Mouse (Mus musculus): Measurements from ENCODE around the gene Olfr910.

Olfr910 gene

DNA sequence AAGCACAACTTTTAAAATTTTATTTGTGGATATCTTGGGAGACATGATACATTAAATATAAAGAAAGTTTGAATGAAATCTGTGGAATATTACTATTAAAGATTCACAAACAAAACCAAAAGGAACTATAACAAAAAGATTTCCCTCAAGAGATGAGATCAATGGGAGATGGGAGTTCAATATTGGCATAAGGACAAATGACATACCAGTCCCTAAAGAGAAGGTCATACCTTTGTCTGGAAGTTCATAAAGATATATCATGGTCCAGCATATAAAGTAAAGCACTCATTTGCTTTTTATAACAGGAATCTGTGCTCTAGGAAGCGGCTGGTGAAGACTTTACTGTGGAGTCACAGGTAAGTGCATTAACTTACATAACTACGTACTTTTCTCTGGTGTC lies at the start of gene Olfr910:
TSS of gene Olfr910 (plus strand) at position 301 of the 400 bp plus-strand sequence.
- no peak for DNase-seq

GRCm38 (mm10) chr9:38495501-38495900 lies 42.1 kb upstream of the Olfr910 start, which contains the start of gene Olfr907:
Gene Olfr907, plus strand, starts transcription at chr9:38495801.
- no peak for DNase-seq

DNA sequence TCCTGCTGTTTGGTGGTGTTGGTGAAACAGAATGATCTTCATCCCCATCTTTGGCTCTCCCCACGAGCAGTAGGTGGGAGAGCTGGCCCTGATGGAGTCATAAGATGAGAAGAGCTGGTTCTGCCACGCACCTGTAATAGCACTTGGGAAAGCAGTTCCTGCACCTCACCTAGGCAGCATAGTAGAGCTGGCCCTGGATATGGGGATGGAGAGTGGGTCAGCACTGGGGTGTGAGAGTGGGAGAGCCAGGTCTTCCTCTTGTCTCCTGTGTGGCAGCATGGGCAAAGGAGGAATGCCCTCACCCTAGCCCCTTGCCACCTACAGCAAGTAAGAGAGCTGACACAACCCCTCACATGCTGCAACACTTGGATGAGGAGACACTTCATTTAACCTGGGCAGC lies 25.3 kb upstream of the Olfr910 start:
- DNase-seq, result no peak

DNA sequence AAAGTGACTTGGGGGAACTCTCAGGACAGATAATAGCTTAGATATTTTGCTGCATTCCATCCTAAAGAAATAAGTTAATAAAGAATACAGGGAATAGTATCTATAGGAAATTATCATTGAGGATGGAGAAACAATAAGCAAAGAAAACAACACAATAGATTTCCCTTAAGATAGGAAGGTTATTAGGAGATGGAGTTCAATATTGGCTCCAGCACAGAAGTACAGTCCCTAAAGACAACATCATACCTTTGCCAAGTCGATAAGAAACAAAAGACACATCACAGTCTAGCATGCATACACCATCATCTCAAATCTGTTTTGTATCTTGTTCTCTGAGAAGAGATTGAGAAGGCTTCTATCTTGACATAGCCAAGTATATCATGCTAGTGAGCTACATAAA lies 16.4 kb upstream of the Olfr910 start, which contains the start of gene Olfr911-ps1:
TSS of gene Olfr911-ps1 (plus strand) at position 301 of the 400 bp plus-strand sequence.
- DNase-seq, result no peak

GRCm38 (mm10) chr9:38579878-38580277 lies 42.2 kb downstream of the Olfr910 start, which contains the start of gene Olfr912:
Gene Olfr912, plus strand, starts transcription at chr9:38580178.
- no peak for DNase-seq

All from cerebellum, postnatal 36 days (tissue).